Mouse (Mus musculus): ENCODE measurements around the gene Tbca.

DNA sequence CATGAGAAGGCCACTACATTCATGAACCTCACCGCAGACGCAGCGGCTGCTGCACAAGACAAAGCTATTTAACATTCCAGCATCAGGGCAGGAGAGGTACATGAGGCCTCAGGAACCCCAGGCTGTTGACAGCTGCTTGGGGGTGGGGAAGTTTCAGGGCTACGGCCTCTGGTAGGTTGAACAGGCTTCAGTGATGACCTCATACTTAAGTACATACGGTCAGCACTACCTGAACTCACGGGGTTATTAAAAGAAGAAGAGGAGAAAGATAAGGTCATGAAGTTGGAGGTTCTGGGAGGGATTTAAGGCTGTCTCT lies 19.6 kb upstream of the Tbca start:
- TF ChIP-seq FLI1 (IDR thresholded peaks at IDR 0.05; ENCODE audit: low read length) (no peak), GATA1 (IDR thresholded peaks at IDR 0.05; ENCODE audit: borderline replicate concordance, low read length) (no peak)

Data from megakaryocyte, embryonic 14.5 days (primary cell).